Mouse (Mus musculus): ENCODE measurements around the gene Klf5. TPM values are rescaled to one million over a fixed set of nuclear protein-coding genes. Genes with fewer than 3 reads are reported as not detected.

Gene Klf5
- polyA plus RNA-seq, 3 experiments from 2014 or later: not detected

Other genes with a start within 250 kb of the Klf5 start
- 10 to 100 TPM; 18.6 to 33.2 (median 31.2) TPM for gene Pibf1, start 199.3 kb upstream of the Klf5 start, polyA plus RNA-seq (2017; shearing (Covaris generic))
- 1 to 10 TPM; 9.0 to 9.7 (median 9.2) TPM for gene Dis3, start 198.9 kb upstream of the Klf5 start, polyA plus RNA-seq (2017; shearing (Covaris generic))

Measured in inflammation-experienced regulatory T-cells, adult 6 months (primary cell).